Comparison of ENCODE assay signal across 12 mouse cellular contexts in genomic region chr10:83724351-83725059, GRCm38 (mm10). TPM values are rescaled to one million over a fixed set of nuclear protein-coding genes. Genes with fewer than 3 reads are reported as not detected.
DNase-seq lines count a peak whose midpoint lies in the region; ATAC-seq and TF ChIP-seq lines count a peak whose summit lies in the region.
"Had no signal": no experiment of that assay in that cellular context is flagged by ENCODE, and none has a peak within 500 bp of the region (broad histone marks: within the 10 kb centered on the region; RNA-seq: fewer than 3 reads in every experiment).

No protein-coding gene starts in this region.

- POLR2A ChIA-PET in Patski (lab: Charles Lee): no interaction called here

- H3K4me1 ChIP-seq in forebrain, postnatal 0 days (ENCODE audit: insufficient read depth): peaks cover 3% of the 10 kb centered on the region; the same call in 1 of the 2 replicates
- peaks cover 23% of the 10 kb centered on the region for H3K4me1 ChIP-seq in forebrain, embryonic 10.5 days
- no peaks in the 10 kb centered on the region; the same call in 1 of the 2 replicates for H3K4me1 ChIP-seq in lung, adult 2 months (ENCODE audit: control insufficient read depth, insufficient read depth, low read length)
- H3K4me1 ChIP-seq in midbrain, embryonic 16.5 days (ENCODE audit: control insufficient read depth, insufficient read depth, low read length): peaks cover 5% of the 10 kb centered on the region

- CTCF ChIA-PET in Patski (lab: Charles Lee): interaction anchor here (1.7 kb wide), 1 partner anchor 15 kb away, joined by 4 read pairs; no protein-coding TSS in a partner anchor

- in situ Hi-C loops in Patski (cut with MboI; ENCODE audit: low pct_unique_long_range_greater_than_20kb): no loop called here

- no peak for ATAC-seq in forebrain, postnatal 0 days
- ATAC-seq in Patski: no peak
- no peak for ATAC-seq in midbrain, embryonic 16.5 days

- no peaks in the 10 kb centered on the region for H3K36me3 ChIP-seq in forebrain, postnatal 0 days (ENCODE audit: insufficient read depth)
- no peaks in the 10 kb centered on the region for H3K36me3 ChIP-seq in forebrain, embryonic 10.5 days (replicated peaks)
- H3K36me3 ChIP-seq in midbrain, embryonic 16.5 days (ENCODE audit: control insufficient read depth, insufficient read depth, low read length): no peaks in the 10 kb centered on the region
- H3K36me3 ChIP-seq: embryonic facial prominence, embryonic 12.5 days; neural tube, embryonic 13.5 days had no signal

- TF ChIP-seq CTCF in forebrain, postnatal 0 days (IDR thresholded peaks at IDR 0.05; ENCODE audit: low read depth): peak; percentile 63
- TF ChIP-seq CTCF in lung, adult 2 months (IDR thresholded peaks at IDR 0.05; ENCODE audit: insufficient read depth, low read length): peak; percentile 37
- peak; percentile 66 for TF ChIP-seq CTCF in Patski (IDR thresholded peaks at IDR 0.05)

- H3K4me2 ChIP-seq in forebrain, postnatal 0 days (ENCODE audit: low read depth): no peak overlapping the region
- no peak overlapping the region for H3K4me2 ChIP-seq in midbrain, embryonic 16.5 days (ENCODE audit: low read length)

- H3K9ac ChIP-seq in forebrain, postnatal 0 days: no peak overlapping the region
- H3K9ac ChIP-seq in midbrain, embryonic 16.5 days (ENCODE audit: low read depth, low read length): no peak overlapping the region
- H3K9ac ChIP-seq: embryonic facial prominence, embryonic 12.5 days had no signal

- no peak for TF ChIP-seq POLR2A in lung, adult 2 months (IDR thresholded peaks at IDR 0.05; ENCODE audit: borderline replicate concordance, extremely low read depth, low read depth, low read length)

- H3K9me3 ChIP-seq in forebrain, postnatal 0 days (ENCODE audit: low read length): no peaks in the 10 kb centered on the region
- peaks cover 4% of the 10 kb centered on the region; the same call in 1 of the 2 replicates for H3K9me3 ChIP-seq in forebrain, embryonic 10.5 days
- H3K9me3 ChIP-seq in midbrain, embryonic 16.5 days (replicated peaks; ENCODE audit: control insufficient read depth, low read length, poor library complexity, severe bottlenecking): no peaks in the 10 kb centered on the region
- H3K9me3 ChIP-seq: neural tube, embryonic 13.5 days had no signal

- H3K27me3 ChIP-seq in forebrain, postnatal 0 days (ENCODE audit: insufficient read depth, low read length): no peaks in the 10 kb centered on the region
- peaks cover 22% of the 10 kb centered on the region for H3K27me3 ChIP-seq in forebrain, embryonic 10.5 days (ENCODE audit: poor library complexity, severe bottlenecking)
- peaks cover 6% of the 10 kb centered on the region for H3K27me3 ChIP-seq in Patski
- no peaks in the 10 kb centered on the region for H3K27me3 ChIP-seq in midbrain, embryonic 16.5 days (ENCODE audit: control insufficient read depth, insufficient read depth, low read depth, low read length)
- H3K27me3 ChIP-seq: embryonic facial prominence, embryonic 12.5 days had no signal

- peak; percentile 33 for DNase-seq in forebrain, postnatal 0 days
- no peak for DNase-seq in forebrain, embryonic 10.5 days (ENCODE audit: extremely low spot score, low spot score)
- DNase-seq in lung, adult 2 months: no peak
- DNase-seq in lung, postnatal 25 days (ENCODE audit: low spot score): no peak
- no peak for DNase-seq in Patski (ENCODE audit: low read depth, low spot score)
- peak; percentile 27 for DNase-seq in mesoderm, embryonic 11.5 days (ENCODE audit: low read depth, low spot score)
- no peak for DNase-seq in spleen, adult 12 weeks (ENCODE audit: low spot score)
- DNase-seq: adrenal gland, postnatal 36 days; lung, postnatal 4 days had no signal

- no peak overlapping the region for H3K4me3 ChIP-seq in forebrain, postnatal 0 days (ENCODE audit: low read depth, low read length)
- H3K4me3 ChIP-seq in forebrain, embryonic 10.5 days: no peak overlapping the region
- no peak overlapping the region for H3K4me3 ChIP-seq in lung, adult 2 months (replicated peaks; ENCODE audit: extremely low read depth, low read depth, low read length)
- H3K4me3 ChIP-seq in midbrain, embryonic 16.5 days (ENCODE audit: low read depth, low read length): no peak overlapping the region

- 87% methylated on average over 15 of the region's 15 CpGs for WGBS in forebrain, postnatal 0 days
- 87% methylated on average over 15 of the region's 15 CpGs for WGBS in forebrain, embryonic 10.5 days
- 88% methylated on average over 15 of the region's 15 CpGs for WGBS in lung, adult 2 months
- 85% methylated on average over 15 of the region's 15 CpGs for WGBS in midbrain, embryonic 16.5 days

- H3K27ac ChIP-seq in forebrain, postnatal 0 days (ENCODE audit: low read depth, low read length): no peak overlapping the region
- no peak overlapping the region for H3K27ac ChIP-seq in forebrain, embryonic 10.5 days
- no peak overlapping the region for H3K27ac ChIP-seq in midbrain, embryonic 16.5 days (ENCODE audit: low read length)
- H3K27ac ChIP-seq: embryonic facial prominence, embryonic 12.5 days; neural tube, embryonic 13.5 days had no signal

RNA-seq across cellular contexts. Expression of gene 1500009L16Rik, which starts 1.8 kb away (rescaled TPM):
- total RNA-seq in forebrain, postnatal 0 days (2014; rRNA removed): 44.4 and 47.1 TPM in 2 replicates
- polyA plus RNA-seq in forebrain, postnatal 0 days (2015; fragmentation: Nextera tagmentation; extraction: Ambion mirVana): 96.9 and 98.6 TPM in 2 replicates
- polyA plus RNA-seq in forebrain, embryonic 10.5 days (2016; fragmentation: Nextera tagmentation; extraction: Ambion mirVana): 44.0 and 49.2 TPM in 2 replicates
- 2.0 and 2.2 TPM in 2 replicates for polyA plus RNA-seq in lung, adult 2 months (2012; rRNA removed)
- polyA plus RNA-seq in Patski (2021): 4.4 TPM
- 94.0 and 102 TPM in 2 replicates for polyA plus RNA-seq in midbrain, embryonic 16.5 days (2015; fragmentation: Nextera tagmentation; extraction: Ambion mirVana)

Comparison
In these comparisons a context has a peak if more than half of its experiments do, and no peak if none do; other contexts are left out.
1. DNase-seq: peak in forebrain, postnatal 0 days (single experiment) and mesoderm, embryonic 11.5 days (single experiment); none in forebrain, embryonic 10.5 days (single experiment), lung, adult 2 months (single experiment), lung, postnatal 25 days (single experiment), Patski (single experiment) and spleen, adult 12 weeks (single experiment).
2. Peak in every context shown above with its lines, with median percentiles within 50 percentile points of each other: CTCF ChIP-seq.